10 mouse cellular contexts compared by ENCODE assay signal in the genomic region with DNA sequence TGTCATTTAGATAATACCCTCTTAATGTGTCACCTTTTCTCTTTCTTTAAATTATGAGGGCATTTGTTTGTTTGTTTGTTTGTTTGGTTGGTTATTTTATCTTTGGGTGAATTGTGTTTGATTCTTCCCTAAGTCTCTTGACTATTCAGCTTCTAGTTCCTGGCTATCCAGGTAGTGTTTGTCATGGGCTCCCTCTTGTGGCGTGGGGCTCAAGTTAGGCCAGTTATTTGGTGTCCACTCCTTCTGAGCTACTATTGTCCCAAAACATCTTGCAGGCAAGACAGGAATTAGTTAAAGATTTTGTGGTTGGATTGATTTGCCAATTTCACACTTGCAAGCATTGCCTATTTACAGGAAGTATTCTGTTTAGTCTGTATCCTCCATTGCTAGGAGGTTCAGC.
DNase-seq lines count a peak whose midpoint lies in the region; ATAC-seq and TF ChIP-seq lines count a peak whose summit lies in the region.
"Had no signal": no experiment of that assay in that cellular context is flagged by ENCODE, and none has a peak within 500 bp of the region (broad histone marks: within the 10 kb centered on the region; RNA-seq: fewer than 3 reads in every experiment).

No protein-coding gene starts in this region.

- H3K4me2 ChIP-seq in neural tube, embryonic 15.5 days = no peak overlapping the region
- H3K4me2 ChIP-seq: stomach, embryonic 15.5 days had no signal

- no peak overlapping the region for H3K27ac ChIP-seq in gastrocnemius, adult 2 months
- H3K27ac ChIP-seq in neural tube, embryonic 15.5 days (replicated peaks) = no peak overlapping the region
- H3K27ac ChIP-seq: stomach, embryonic 15.5 days had no signal

- WGBS in neural tube, embryonic 15.5 days = 58% methylated on average over 1 of the region's 1 CpGs

- ATAC-seq in neural tube, embryonic 15.5 days (ENCODE audit: low FRiP score) = no peak
- ATAC-seq in CD4-positive, CD25-positive, alpha-beta regulatory T cell, adult 4 months = no peak
- ATAC-seq in megakaryocyte progenitor cell, adult 5-6 weeks (replicated peaks; ENCODE audit: poor library complexity) = no peak
- ATAC-seq: Patski had no signal

- H3K9me3 ChIP-seq in neural tube, embryonic 15.5 days (replicated peaks) = no peaks in the 10 kb centered on the region
- H3K9me3 ChIP-seq: stomach, embryonic 15.5 days had no signal

- no peak overlapping the region for H3K9ac ChIP-seq in neural tube, embryonic 15.5 days (replicated peaks)
- H3K9ac ChIP-seq: stomach, embryonic 15.5 days had no signal

- TF ChIP-seq CTCF in gastrocnemius, adult 2 months (IDR thresholded peaks at IDR 0.05) = peak; percentile 38

- no peaks in the 10 kb centered on the region for H3K4me1 ChIP-seq in neural tube, embryonic 15.5 days
- H3K4me1 ChIP-seq: stomach, embryonic 15.5 days had no signal

- H3K27me3 ChIP-seq in neural tube, embryonic 15.5 days (replicated peaks) = no peaks in the 10 kb centered on the region
- H3K27me3 ChIP-seq: Patski; stomach, embryonic 15.5 days had no signal

- no peak for DNase-seq in gastrocnemius, adult 2 months
- DNase-seq in gastrocnemius, postnatal 25 days = no peak
- DNase-seq in neural tube, embryonic 10.5 days (ENCODE audit: extremely low spot score, low spot score) = peak; percentile 14
- peak; percentile 0 for DNase-seq in fibroblast of lung, adult 2 months (ENCODE audit: low read depth)
- peak; percentile 76 for DNase-seq in left cerebral cortex, postnatal 4 days

- H3K4me3 ChIP-seq in gastrocnemius, adult 2 months = no peak overlapping the region
- H3K4me3 ChIP-seq in neural tube, embryonic 15.5 days (replicated peaks) = no peak overlapping the region
- H3K4me3 ChIP-seq: stomach, embryonic 15.5 days had no signal

- H3K36me3 ChIP-seq in neural tube, embryonic 15.5 days = no peaks in the 10 kb centered on the region
- H3K36me3 ChIP-seq: stomach, embryonic 15.5 days had no signal

- intact Hi-C loops in gastrocnemius, adult 2 months (cut with DNase I) = loop anchor here (5.0 kb wide), 1 partner anchor 534 kb away; no protein-coding TSS in a partner anchor
- intact Hi-C loops in left cerebral cortex, postnatal 4 days (cut with DNase I) = no loop called here

Comparison
In these comparisons a context has a peak if more than half of its experiments do, and no peak if none do; other contexts are left out.
1. DNase-seq: peak in neural tube, embryonic 10.5 days (single experiment), fibroblast of lung, adult 2 months (single experiment) and left cerebral cortex, postnatal 4 days (single experiment); none in gastrocnemius, adult 2 months (single experiment) and gastrocnemius, postnatal 25 days (single experiment).